Mouse (Mus musculus): ENCODE measurements at regions not wholly inside any gene's neighbourhood (a gene's known extent, or its start where the extent isn't known, plus 50 kb on each side); places are given as distances from the start of the nearest gene placed in this dataset.

- DNase-seq: no peak
Observed at GRCm38 (mm10) chr11:34975771-34976302, 142.4 kb upstream of the Spdl1 start.

DNA sequence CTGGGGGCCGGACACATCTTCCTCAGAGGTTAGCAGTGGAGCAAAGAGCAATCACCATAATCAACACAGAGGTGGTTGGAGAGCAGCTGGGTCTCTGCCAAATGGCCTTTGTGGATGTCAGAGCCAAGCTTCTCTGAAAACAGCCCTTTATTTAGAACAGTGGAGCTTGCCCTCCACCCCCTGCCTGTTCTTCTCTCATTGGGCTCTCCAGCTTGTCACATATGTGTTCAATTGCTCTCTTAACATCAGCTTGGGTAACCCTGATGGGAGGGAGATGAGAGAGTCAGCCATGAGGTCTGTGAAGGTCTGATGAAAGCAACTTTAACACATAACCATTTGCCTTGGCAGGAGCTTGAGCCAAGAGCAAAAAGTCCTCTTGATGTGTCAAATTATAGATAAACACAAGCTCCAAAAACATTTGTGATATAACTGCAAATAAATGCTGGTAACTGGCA is 140.1 kb upstream of the Spdl1 start:
- DNase-seq: no peak

GRCm38 (mm10) chr11:34973012-34973411 is 139.6 kb upstream of the Spdl1 start:
- DNase-seq: no peak

GRCm38 (mm10) chr11:34959291-34959690 is 125.8 kb upstream of the Spdl1 start:
- DNase-seq: no peak

DNA sequence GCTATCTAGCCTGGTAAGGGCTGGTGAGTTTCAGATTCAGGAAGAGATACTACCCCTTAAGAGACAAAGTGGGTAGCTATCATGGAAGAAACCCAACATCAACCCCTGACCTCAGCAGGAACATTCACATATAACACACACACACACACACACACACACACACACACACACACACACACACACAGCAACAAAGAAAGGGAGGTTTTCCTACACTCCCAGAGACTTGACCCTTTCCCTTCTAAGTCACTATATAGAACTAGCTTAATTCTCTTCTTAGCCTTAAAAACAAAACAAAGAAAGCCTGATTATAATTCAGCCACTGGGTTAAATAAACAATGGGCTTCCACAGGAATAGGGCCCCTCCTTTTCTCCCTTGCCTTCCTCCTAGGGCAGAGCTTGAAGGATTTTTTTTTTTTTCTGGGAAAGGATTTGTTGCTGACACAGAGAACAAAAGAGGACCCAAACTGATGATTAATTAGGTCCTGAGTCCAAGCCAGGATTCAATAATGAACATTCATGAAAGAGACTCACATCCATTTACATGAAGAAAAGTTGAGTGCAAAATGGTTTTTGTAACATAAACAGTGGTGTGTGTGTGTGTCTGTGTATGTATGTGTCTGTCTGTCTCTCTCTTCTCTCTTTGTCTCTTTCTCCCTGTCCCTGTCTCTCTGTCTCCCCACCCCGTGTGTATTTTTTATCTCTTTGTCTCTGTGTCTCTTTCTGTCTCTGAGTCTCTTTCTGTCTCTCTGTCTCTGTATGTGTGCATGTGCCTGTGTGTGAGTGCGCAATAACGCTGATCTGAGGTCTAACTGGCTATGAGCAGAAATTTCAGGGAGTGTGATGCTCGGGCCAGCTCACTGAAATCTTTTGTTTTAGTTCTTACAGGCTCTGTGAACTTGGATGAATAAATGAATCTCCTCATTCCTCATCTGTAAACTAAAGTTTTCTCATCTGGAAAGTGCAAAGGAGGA is 108.3 kb upstream of the Spdl1 start:
- DNase-seq: no peak

GRCm38 (mm10) chr11:34940151-34940550 is 106.7 kb upstream of the Spdl1 start:
- DNase-seq: no peak

DNA sequence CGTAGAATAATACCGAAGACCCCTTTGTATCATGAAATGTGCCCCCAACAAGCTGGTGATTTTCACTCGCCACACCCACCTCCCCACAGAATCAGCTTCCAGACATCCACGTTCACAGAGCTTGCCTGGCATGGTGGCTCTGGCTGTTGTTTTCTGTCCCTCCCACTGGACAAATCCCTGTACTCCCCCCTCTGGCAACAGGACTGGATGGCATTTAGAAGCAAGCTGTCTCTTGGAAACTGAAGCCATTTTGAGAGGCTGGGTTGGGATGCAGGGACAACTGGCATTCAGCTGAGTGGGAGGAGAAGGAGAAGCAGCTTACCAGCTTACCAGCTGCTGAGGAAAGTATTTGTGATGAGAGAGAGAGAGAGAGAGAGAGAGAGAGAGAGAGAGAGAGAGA is 105.6 kb upstream of the Spdl1 start:
- no peak for DNase-seq

DNA sequence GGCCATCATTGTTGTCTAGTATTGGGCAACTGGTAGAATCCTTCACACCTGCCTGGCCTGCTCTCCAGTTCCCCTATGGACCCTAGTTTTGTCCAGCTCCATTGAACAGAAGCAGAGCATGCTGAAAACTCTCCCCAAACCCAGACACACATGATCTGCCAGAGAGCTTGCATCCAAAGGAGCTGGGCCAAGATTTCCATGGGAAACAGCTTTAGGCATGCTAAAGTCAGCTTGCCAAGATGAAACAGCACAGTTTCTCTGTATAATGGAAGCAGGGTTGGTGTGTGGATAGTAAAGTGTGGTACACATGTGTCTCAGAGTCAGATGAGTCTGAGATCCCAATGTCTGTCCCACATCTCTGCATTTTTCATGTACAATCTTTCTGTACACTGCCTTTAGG is 98.8 kb upstream of the Spdl1 start:
- no peak for DNase-seq

DNA sequence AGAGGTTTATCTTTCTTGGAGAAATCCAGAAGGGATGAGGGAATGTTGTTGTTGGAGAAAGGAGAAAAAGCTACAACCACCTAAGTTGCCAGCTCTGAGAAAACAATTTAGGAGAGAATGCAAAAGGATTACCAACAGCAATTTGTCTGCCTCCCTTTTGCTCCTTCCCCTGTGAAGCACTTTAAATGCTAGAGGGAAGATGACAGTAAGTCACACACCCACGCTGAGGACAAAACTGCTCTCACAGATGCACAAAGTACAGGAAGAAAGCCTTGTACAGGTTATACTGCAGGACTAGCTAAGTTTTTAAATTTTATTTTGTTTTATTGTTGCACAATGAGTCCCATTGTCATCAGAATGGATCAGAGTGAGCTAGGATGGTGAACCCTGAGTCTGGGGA is 83.7 kb upstream of the Spdl1 start:
- no peak for DNase-seq

GRCm38 (mm10) chr11:34909841-34910240 is 76.4 kb upstream of the Spdl1 start:
- DNase-seq: no peak

GRCm38 (mm10) chr11:34904271-34904670 is 70.8 kb upstream of the Spdl1 start:
- DNase-seq: no peak

DNA sequence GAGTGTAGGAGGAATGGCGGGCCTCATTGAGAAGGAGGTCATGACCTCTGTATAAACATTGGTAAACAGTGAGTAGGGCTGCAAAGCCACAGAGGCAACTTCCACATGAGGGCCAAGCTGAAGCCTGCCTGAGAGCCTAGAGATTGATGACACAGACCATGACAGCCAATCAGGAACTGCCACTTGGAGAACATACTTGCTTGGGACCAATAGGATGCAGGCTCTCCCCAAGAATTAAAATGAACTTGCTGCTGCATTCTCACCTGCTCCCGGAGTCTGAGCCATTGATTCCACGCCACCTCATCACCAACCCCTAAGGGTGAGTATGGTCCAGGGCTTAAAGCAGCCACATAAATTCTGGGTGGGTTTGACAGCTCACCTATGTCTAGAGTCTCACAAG is 66.0 kb upstream of the Spdl1 start:
- peak; percentile 45 for DNase-seq

DNA sequence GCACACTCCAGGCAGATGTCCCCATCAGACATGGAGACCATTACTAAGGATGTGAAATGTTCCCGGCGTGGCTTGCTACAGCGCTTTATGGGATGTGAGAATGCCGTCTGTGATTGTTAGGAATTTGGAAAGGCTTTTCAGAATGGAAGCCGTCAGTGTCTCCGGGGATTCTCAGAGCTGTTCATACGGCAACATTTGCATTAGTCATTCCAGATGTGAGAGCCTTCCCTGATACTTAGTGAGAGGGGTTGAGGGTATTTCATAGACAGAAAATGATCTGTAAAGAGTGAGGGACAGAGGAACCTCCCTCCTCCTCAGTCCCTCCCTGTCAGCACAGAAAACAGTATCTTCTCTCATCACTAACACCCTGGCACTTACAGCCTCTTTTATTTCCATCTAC is 62.2 kb upstream of the Spdl1 start:
- no peak for DNase-seq

DNA sequence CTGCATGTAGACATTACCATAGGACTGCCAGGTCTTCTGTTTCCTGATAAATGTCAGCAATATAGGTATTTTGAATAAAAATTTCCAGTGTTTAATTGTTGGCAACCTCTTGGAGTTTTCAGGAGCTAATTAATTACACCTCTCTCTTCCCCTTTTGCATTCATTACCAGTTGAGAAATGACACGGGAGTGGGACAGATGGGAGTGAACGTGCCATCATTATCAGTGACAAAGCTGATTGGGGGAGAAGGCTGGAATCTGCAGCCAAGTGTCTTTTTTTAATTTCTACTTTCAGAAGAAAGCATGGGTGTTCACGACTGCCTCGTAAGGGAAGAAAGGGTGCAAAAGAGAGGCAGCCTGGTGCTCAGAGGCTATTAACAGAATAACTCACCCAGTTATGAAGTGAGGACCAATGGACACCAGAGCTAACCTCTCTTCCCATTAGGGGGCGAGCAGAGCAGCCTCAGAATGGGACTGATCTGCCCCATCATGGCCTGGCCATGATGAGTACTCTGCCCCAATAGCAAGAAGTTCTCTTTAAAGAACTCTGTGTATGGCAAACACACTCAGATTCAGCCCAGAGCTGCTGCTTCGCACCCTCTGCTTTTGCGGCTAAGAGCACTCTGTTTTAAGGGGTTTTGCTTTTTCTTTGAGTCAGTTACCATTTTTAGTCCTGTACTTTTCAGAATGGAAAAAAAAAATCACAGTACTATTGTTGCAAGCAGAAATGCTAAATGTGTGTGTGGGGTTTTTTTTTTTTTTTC is 55.1 kb upstream of the Spdl1 start:
- no peak for DNase-seq

GRCm38 (mm10) chr11:34887587-34887986 is 54.1 kb upstream of the Spdl1 start:
- no peak for DNase-seq

Measured in thymus, postnatal 14 days (tissue).